Mouse (Mus musculus) embryonic stem cell, embryonic (primary cell): ENCODE results near the gene Dusp23.

Experiments used
- CTCF ChIA-PET, 4 experiments: fragments of 300-600 bp in 2 of 4; fragments of 350-600 bp in 2 of 4; sonication (Branson Sonifier 250); formaldehyde crosslinking; loops; one replicate each; lab custom pipeline; 2022; ENCODE audit warnings: inconsistent platforms in 2 of 4; lab: Charles Lee
- POLR2A ChIA-PET, 4 experiments: fragments of 300-600 bp in 2 of 4; fragments of 350-600 bp in 2 of 4; sonication (Branson Sonifier 250); formaldehyde crosslinking; loops; one replicate each; lab custom pipeline; 2022; ENCODE audit warnings: antibody characterized with exemption in 4 of 4, inconsistent platforms in 1 of 4; lab: Charles Lee

Dusp23 gene

GRCm38 (mm10) chr1:172593321-172593720, 39.4 kb downstream of the Dusp23 start:
- CTCF ChIA-PET = interaction anchor here in 2 of 4 experiments (0.5 to 2.0 kb wide), 4 partner anchors 30 to 245 kb away, joined by 3 to 6 read pairs (median 5); no protein-coding TSS in a partner anchor
- POLR2A ChIA-PET = interaction anchor here in 1 of 4 experiments (1.7 kb wide), 1 partner anchor 27 kb away, joined by 5 read pairs; no protein-coding TSS in a partner anchor

- ChIA-PET POLR2A (no interaction called here), CTCF (interaction anchor here in 2 of 4 experiments (0.8 to 1.2 kb wide), 2 partner anchors 29 to 62 kb away, joined by 3 to 5 read pairs; no protein-coding TSS in a partner anchor)
These were observed 42.4 kb downstream of the Dusp23 start, which contains the start of gene Slamf8 for GRCm38 (mm10) chr1:172590385-172590784. Gene Slamf8 (minus strand): TSS chr1:172590568.

GRCm38 (mm10) chr1:172585612-172586567, 46.9 kb downstream of the Dusp23 start:
- ChIA-PET CTCF (interaction anchor here in 2 of 4 experiments (0.7 to 1.6 kb wide), 2 partner anchors 57 to 96 kb away, joined by 3 read pairs; no protein-coding TSS in a partner anchor), POLR2A (interaction anchor here in 2 of 4 experiments (0.5 to 1.6 kb wide), 4 partner anchors 22 to 209 kb away, joined by 3 to 6 read pairs (median 3); partner anchors contain the start of genes Pigm (in 1 of the 2) and Tagln2 (in 1 of the 2))

- ChIA-PET POLR2A (interaction anchor here in 1 of 4 experiments (1.6 kb wide), 1 partner anchor 22 kb away, joined by 6 read pairs; no protein-coding TSS in a partner anchor), CTCF (interaction anchor here in 1 of 4 experiments (1.6 kb wide), 1 partner anchor 56 kb away, joined by 3 read pairs; no protein-coding TSS in a partner anchor)
These were observed 47.7 kb downstream of the Dusp23 start for GRCm38 (mm10) chr1:172585026-172585425.

- POLR2A ChIA-PET = no interaction called here
- CTCF ChIA-PET = interaction anchor here in 1 of 4 experiments (0.7 kb wide), 1 partner anchor 94 kb away, joined by 3 read pairs; no protein-coding TSS in a partner anchor
These were observed 48.5 kb downstream of the Dusp23 start for GRCm38 (mm10) chr1:172584271-172584670.

GRCm38 (mm10) chr1:172582436-172582835, 50.3 kb downstream of the Dusp23 start:
- POLR2A ChIA-PET = no interaction called here
- CTCF ChIA-PET = no interaction called here
